Mouse (Mus musculus) kidney, adult 2 months (tissue): ENCODE measurements around the gene Taar5.

ENCODE experiments used
- CTCF ChIP-seq: fragments of 200-500 bp; conservative IDR thresholded peaks from 2 replicates; pipeline ENCODE4 v1.5.1; 2011; ENCODE audit warnings: low read depth, mild to moderate bottlenecking, control low read depth, low read length, moderate library complexity, mixed read lengths; ENCODE audit not compliant: insufficient read depth, insufficient read length
- POLR2A ChIP-seq: fragments of 200-500 bp; IDR thresholded peaks from one replicate; pipeline ENCODE4 v1.6.1; 2011; ENCODE audit warnings: low read depth, low read length, control low read depth

DNA sequence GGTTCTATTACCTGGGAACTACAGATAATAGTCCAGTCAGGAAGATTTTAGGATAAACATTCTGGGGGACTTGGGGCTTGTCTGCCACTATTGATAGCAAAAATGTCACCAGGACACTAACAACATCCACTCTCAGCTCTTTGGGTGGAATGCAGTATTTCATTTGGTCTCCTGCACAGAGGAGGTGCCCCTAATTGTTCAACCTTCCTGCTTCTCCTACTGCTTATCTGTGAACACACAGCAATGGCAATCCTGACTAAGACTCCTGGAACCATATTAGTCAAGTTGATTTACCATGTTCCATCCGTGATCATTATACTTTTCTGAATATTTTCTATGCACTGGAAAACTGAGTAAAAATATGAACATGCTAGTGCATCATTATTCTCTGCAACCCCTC lies 37.6 kb downstream of the Taar5 start:
- no peak for TF ChIP-seq CTCF
- no peak for TF ChIP-seq POLR2A
